Mouse (Mus musculus) adrenal gland, adult 2 months (tissue): ENCODE measurements around the gene 1700037H04Rik. TPM values are rescaled to one million over a fixed set of nuclear protein-coding genes. Genes with fewer than 3 reads are reported as not detected.

Source experiments
- DNase-seq: peaks from one replicate; pipeline ENCODE4 v3.0.0; 2021
- polyA plus RNA-seq: library from polyadenylated mRNA; depleted of rRNA; stranded (reverse); fragments of >200 nt; gene quantifications from 2 replicates; pipeline ENCODE4 v1.2.3, GENCODE M21; 2012
- total RNA-seq, 2 experiments: library from RNA; stranded (reverse); gene quantifications; 2 replicates each; pipeline ENCODE4 v1.2.3; 2021

The 1700037H04Rik gene
- total and polyA plus RNA-seq, 3 experiments: 114 to 195 (median 123) TPM

GRCm38 (mm10) chr2:131146193-131147042 lies 13.5 kb downstream of the 1700037H04Rik start:
- DNase-seq: no peak

DNA sequence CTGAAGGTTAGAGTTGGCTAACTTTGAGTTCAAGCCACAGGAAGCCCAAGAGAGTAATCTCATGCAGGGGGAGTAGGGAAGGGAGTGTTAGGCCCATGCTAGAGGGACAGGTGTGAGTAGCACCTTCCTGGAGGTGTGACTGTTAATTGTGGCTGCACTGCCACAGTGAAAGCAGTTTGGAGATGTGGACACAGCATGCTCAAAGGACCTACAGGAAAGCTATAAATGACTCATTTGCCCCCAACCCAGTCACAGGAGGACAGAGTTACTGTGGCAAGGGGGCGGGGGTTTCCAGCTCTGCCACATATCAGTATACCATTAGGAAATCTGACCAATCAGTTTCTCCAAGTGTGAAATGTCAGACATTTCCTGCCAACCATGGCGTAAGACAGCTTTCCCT lies 14.3 kb downstream of the 1700037H04Rik start:
- no peak for DNase-seq

DNA sequence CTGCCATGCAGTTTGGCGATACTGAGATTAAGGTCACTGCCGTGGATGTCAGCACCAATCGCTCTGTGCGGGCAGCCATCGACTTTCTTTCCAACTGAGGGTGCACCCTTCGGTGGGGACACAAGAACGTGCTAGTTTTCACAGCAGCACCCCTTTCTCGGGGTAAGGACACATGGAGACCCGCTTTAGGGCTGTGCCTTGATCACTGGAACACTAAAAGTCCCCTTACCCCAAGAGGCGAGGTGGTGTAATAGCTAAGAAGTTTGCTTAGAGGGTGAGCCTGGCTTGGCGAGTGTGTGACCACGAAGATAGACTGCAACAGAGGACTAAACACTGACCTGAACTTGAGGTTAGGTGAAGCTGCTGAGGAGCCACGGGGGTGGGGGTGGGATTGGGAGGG lies 14.8 kb downstream of the 1700037H04Rik start:
- no peak for DNase-seq

GRCm38 (mm10) chr2:131143007-131143780 lies 16.7 kb downstream of the 1700037H04Rik start:
- DNase-seq: no peak

DNA sequence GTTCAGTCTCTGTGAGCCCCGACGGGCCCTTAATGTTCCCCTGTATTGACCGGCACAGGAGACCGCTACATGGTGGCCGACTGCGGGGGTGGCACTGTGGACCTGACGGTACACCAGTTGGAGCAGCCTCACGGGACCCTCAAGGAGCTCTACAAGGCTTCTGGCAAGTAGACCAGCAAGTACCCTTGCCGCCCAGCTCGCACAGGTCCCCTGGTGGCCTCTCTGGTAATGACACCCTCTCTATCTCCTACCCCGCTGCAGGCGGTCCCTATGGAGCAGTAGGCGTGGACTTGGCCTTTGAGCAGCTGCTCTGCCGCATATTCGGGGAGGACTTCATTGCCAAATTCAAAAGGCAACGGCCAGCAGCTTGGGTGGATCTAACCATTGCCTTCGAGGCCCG lies 17.3 kb downstream of the 1700037H04Rik start:
- peak; percentile 79 for DNase-seq

DNA sequence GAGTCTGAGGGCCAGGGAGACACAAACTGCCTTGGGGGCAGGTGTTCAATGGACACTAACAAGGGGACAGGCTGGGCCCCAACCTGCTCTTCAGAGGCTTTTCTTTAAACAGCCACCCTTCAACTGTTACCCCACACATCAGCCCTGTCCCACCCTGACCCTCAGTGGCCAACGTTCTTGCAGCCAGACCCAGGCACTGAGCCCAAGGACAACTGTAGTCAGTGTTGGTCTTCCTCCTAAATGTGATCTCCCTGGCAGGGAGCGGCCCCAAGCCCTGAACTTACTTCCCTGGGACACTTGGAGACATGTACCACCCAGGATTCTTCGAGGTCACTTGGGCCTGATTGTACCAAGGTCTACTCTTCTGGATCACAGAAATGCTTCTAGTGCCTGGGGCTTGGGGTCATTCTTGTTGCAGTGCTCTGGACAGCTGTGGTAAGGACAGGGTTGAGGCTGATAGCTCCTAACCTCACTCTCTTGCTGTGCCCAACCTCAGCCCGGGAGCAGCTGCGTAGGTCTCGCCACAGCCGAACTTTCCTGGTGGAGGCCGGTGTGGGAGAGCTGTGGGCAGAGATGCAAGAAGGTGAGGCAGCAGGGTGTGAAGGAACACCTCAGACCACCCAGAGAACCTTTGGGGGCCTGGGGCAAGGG lies 18.4 kb downstream of the 1700037H04Rik start:
- no peak for DNase-seq

DNA sequence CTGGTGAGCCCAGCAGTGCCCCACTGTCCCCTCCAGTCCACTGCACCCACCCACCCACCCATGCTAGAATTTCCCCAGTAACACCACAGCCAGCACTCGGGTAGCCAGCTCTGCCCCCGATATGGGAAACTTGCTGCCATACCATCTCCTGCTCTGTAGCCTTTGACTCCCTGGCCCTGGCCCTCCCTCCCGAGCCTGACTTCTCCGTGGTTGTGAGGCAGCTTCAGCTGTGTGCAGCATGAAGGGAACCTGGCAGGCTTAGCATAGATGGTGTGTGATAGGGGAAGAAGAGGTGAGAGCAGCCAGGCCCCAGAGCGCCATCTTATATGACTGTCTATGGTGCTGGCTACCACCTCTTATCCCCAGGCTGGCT lies 19.4 kb downstream of the 1700037H04Rik start:
- no peak for DNase-seq

DNA sequence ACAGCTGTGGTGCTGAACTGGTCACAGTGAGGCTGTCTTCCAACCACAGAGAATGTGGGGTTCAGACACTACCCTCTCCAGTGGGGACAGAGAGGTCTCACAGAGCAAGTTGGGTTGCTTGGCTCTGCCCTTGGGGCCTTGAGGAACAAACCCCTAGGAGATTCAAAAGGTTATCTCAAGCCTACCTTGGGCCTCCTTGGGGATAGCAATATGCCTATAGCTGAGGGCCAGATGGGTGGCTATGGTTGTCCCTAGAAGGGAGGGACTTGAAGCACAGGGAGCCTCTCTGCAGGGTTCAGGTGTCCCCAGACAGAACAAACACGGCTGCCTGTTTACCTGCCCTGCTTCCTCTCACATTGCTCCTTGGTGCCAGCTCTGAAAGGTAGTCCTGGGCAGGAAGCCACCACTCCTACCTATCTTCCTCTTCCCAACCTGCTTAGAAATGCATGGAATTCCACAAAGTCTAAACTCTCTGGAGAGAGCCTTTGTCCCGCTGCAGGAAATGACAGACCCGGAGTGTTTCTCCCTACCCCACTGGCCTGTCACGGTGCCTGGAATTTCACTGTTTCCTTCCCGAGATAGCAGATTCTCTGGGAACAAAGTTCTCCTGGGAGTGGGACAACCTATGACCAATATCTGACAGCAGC lies 19.9 kb downstream of the 1700037H04Rik start:
- no peak for DNase-seq

GRCm38 (mm10) chr2:131139287-131139686 lies 20.6 kb downstream of the 1700037H04Rik start:
- DNase-seq: no peak

DNA sequence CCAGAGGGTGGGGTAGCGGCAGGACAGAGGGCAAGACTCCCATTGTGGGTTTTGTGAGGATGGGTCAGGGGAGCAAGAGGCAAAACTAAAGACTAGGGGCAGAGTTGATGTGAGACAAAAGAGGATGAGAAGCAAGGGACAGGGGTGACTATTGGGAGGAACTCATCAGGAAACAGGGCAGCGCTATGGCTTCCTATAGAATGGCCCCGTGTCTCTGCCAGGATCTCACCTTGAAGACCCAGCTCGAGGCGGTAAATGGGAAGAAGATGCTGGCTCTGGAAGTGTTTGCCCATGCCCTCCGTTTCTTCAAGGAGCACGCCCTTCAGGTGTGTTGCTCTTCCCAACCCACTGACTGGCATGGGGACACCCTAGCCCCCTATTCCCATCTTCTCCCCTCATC lies 21.1 kb downstream of the 1700037H04Rik start:
- no peak for DNase-seq

- no peak for DNase-seq
These were observed 21.6 kb downstream of the 1700037H04Rik start for GRCm38 (mm10) chr2:131138296-131138695.

DNA sequence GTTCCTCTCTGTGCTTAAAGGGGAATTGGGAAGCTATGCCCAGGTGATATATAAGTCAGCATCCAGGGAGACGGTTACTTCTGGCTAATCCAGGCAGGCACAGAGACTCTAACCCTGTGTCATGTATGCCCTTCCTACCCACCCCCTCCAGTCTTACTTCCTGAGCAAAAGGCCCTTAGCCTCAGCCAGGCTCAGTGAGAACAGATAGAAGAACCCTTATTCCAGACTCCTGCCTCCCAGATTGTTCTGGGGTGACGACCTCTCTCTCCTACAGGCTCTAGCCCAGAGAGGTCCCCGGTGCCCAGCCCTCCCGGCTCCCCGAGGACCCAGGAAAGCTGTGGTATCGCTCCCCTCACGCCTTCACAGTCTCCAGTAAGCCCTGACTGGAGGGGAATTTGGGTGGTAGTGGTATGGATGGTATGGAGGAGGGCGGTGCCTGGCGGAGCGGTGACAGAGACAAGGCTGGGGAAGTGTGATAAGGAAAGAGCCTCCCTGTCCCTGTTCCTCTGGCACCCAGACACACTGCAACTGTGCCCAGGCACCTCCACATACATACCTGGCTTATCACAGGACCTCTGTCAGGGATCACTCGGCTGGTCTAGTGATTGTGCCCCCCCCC lies 24.3 kb downstream of the 1700037H04Rik start:
- no peak for DNase-seq

GRCm38 (mm10) chr2:131134826-131135400 lies 25.0 kb downstream of the 1700037H04Rik start:
- DNase-seq: no peak

GRCm38 (mm10) chr2:131134381-131134780 lies 25.5 kb downstream of the 1700037H04Rik start:
- peak; percentile 46 for DNase-seq

- DNase-seq: no peak
These were observed 26.8 kb downstream of the 1700037H04Rik start, which contains the start of gene Gm11037 for GRCm38 (mm10) chr2:131132930-131133547. Gene Gm11037, plus strand, starts transcription at chr2:131133497.

- no peak for DNase-seq
These were observed 27.6 kb downstream of the 1700037H04Rik start for GRCm38 (mm10) chr2:131132111-131132888.

GRCm38 (mm10) chr2:131130849-131131248 lies 29.0 kb downstream of the 1700037H04Rik start:
- no peak for DNase-seq

DNA sequence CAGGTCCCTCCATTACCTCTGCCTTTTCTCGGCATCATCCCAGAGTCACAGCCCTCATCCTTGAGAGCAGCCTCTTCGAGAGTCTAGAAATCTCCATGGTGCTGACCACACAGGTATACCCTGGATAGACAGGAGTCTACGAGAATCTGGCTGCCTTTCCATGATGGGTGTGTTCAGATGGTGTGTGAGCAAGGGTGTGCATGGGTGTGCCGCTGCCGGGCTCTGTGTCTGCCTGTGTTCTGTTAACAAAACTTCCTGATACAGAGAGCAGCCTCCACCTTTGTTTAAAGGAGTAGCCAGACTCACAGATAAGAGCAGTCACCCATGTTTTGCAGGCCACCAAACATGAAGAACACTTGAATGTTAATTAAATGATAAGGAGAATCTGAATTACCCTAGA lies 30.0 kb downstream of the 1700037H04Rik start:
- no peak for DNase-seq

DNA sequence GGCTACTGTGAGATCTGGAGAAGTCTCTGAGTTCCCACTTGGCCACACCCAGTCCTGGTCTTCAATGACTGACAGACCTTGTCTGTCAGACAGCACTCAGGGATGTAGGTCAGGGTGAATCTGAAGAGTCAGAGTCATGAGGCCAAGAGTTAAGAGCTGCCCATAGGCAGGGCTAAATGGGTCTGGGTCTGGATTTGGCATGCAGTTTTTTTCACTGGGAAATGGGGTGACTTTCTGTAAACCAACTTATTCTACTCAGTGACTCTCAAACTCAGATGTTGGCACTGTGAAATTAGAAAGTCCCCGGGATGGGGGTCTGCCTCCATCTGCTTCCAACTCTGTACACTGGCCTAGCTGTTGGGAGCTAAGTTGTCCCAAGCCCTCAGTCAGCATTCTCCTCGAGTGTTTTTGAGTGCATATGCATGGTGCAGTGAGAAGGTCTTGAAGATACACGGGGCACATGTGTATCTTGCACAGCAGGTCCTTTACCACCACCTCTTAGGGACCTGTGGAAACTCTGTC lies 31.2 kb downstream of the 1700037H04Rik start:
- no peak for DNase-seq

- DNase-seq: no peak
These were observed 31.7 kb downstream of the 1700037H04Rik start for GRCm38 (mm10) chr2:131128211-131128610.
